In the genomic region with DNA sequence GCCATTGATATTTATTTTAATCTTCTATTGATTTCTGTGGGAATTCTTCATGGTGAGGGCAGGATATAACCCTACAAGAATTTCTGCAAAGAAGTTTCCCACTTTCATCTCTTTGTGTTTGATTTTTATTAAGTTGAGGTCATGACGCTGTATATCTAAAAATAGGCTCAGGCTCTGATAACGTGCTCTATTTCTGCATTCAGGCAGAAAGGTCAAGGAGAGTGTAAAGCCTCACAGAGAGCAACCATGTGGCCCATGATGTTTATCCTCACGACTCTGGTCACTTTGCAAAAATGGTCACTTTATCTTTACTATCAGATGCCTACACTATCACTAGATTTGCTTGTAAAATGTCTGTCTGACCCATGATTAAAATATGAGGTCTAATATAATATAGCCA, we compare ENCODE assay signal across 14 mouse cellular contexts.
"Had no signal": no experiment of that assay in that cellular context is flagged by ENCODE, and none has a peak within 500 bp of the region (broad histone marks: within the 10 kb centered on the region; RNA-seq: fewer than 3 reads in every experiment).

No protein-coding gene starts in this region.

- DNase-seq: kidney, postnatal 25 days; layer of hippocampus, adult 9-11 months; layer of hippocampus, postnatal 36 days; liver, embryonic 13.5 days; lung, adult 2 months; lung, postnatal 14 days; lung, postnatal 4 days; midbrain, embryonic 14.5 days; thymus, adult 18-20 months; thymus, postnatal 36 days had no signal

- H3K9me3 ChIP-seq: liver, embryonic 13.5 days had no signal

- H3K27ac ChIP-seq: kidney, postnatal 0 days; layer of hippocampus, adult 2 months; left cerebral cortex, adult 2 months; liver, embryonic 13.5 days had no signal

- H3K4me3 ChIP-seq: layer of hippocampus, adult 2 months; left cerebral cortex, adult 2 months; liver, embryonic 13.5 days had no signal

- H3K9ac ChIP-seq: liver, embryonic 13.5 days had no signal

- H3K4me1 ChIP-seq: liver, embryonic 13.5 days had no signal

- H3K4me2 ChIP-seq: liver, embryonic 13.5 days; midbrain, embryonic 11.5 days had no signal

- H3K27me3 ChIP-seq: liver, embryonic 13.5 days had no signal

- H3K36me3 ChIP-seq: liver, embryonic 13.5 days had no signal
